Mouse (Mus musculus) gonadal fat pad, adult 2 months (tissue): ENCODE data around the gene Lrch4. TPM values are rescaled to one million over a fixed set of nuclear protein-coding genes. Genes with fewer than 3 reads are reported as not detected.
"Not testable (repeated sequence)": the region's sequence is repeated elsewhere in the genome, so short reads cannot be mapped to it uniquely, and the experiment has no call there.

ENCODE experiments used
- DNase-seq: peaks from one replicate; pipeline ENCODE4 v3.0.0-alpha.2; 2012; ENCODE audit warnings: low read depth
- polyA plus RNA-seq: library from polyadenylated mRNA; depleted of rRNA; stranded (reverse); fragments of >200 nt; gene quantifications from 2 replicates; pipeline ENCODE4 v1.2.3, GENCODE M21; 2012

The Lrch4 gene
- polyA plus RNA-seq, 1 experiment = 39.7 TPM

DNA sequence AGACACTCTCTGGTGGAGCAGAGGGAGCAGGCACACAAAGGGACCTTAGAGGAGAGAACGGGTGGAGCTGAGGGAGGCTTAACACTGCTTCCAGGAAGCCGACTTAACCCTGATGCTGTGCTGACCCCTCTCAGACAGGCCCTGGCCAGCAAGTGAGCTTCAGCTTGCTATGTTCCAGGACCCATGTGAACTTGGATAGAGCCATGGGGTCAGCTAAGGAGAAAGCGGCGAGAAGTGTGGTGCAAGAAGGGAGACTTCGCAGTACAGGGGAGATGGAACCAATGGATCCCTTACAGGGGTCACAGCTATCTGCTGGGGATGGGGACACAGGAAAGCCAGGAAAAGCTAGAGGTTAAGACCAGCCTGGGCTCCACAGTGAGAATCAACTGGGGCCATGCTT is 15.8 kb upstream of the Lrch4 start:
- no peak for DNase-seq

DNA sequence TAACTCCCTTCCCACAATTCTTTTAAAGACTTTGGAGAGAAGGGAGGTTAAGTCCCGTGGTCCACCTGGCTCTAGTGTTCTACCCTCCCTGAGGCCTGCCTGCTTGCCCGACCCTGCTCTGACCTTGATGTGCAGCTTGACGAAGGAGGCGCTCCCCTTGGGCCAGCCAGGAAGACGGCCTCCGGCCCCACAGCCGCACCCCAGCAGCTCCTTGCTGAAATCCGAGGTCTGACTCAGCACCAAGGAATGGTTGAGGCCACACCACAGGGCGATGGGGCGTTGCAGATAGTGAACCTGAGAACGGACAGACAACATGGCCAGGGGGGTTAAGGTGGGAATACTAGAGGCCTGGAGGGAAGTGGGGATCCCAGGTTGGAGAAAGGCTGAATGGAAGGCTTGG is 15.4 kb upstream of the Lrch4 start, which contains the start of gene Pcolce:
Gene Pcolce, minus strand, starts transcription at position 235 of the 400 bp plus-strand sequence.
- DNase-seq = no peak

DNA sequence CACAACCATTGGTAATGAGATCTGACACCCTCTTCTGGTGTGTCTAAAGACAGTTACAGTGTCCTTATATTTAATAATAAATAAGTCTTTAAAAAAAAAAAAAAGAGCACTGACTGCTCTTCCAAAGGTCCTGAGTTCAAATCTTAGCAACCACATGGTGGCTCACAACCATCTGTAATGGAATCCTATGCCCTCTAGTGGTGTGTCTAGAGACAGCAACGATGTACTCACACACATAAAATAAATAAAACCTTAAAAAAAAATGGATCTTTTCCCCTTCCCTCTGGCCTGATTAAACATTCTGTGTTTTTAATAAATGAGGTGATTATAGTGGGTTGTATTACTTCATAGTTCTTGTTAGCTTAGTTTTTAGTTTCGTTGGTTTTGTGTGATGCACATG is 14.0 kb upstream of the Lrch4 start:
- DNase-seq = not testable (repeated sequence)

DNA sequence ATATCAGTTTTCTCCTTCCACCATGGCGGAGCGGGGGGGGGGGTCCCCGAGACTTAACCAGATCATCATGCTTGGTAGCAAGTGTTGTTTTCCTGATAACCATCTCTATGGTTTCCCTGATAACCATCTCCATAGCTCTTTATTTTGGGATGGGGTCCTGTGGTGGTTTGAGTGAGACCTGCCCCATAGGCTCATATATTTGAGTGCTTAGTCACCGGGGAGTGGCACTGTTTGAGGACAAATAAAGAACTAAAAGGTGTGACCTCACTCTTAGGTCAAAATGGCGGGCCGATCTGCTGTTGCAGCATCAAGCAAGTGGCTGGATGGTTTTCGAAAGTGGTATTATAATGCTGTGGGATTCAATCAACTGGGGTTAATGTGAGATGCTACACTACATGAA is 13.6 kb upstream of the Lrch4 start:
- no peak for DNase-seq

DNA sequence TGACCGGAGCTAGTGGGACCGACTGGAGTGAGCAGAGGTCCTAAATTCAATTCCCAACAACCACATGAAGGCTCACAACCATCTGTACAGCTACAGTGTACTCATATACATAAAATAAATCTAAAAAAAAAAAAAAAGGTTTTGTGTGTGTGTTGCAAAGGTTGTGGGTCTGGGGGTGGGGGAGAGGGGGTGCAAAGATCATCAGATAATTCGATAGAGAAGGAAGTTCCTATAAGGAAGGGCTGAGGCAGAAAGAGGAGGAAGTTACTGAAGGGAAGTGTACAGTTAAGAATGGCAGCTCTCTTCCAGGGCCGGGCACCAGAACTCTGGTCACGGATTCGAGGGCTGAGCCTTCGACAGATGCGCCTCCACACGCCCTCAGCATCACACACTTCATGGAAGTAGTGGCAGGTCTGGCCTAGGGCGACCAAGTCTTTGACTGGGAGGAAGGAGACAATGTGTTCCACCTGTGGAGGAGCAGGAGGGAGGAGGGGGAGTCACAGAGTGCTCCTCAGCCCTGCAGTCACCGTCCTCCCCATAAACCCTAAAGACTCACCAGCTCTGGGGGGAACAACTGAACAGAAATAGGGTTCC is 4.9 kb upstream of the Lrch4 start:
- DNase-seq = no peak

DNA sequence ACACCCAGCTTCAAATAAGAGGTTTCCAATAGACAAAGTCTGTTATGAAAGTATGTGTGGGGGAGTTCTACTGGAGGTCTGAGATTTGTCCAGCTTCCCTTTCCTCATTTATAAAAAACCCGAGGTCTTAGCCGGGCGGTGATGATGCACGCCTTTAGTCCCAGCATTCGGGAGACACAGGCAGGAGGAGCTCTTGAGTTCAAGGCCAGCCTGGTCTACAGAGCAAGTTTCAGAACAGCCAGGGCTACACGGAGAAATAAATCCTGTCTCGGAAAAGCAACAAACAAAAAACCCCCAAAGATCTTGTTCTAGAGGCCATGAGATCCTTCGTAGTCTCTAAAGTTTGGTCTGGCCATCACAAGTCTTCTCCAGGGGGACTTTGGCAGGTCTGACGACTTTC is 930 bp upstream of the Lrch4 start:
- no peak for DNase-seq

DNA sequence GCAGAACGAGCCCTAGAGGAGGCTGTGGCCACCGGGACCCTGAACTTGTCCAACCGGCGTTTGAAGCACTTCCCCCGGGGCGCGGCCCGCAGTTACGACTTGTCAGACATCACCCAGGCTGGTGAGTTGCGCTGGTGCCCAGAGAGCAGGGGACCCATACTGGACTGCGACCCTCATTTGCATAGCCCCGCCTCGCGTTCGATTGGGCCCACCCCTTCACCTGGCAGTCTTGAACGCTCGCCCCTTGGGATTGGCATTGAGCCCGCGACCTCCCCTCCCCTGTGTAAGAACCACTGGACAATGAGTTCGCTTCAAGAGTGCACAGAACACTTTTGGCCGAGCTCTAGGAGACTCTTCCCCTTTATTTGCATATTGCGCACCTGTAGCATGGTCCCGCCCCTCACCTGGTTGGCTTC is 393 bp downstream of the Lrch4 start:
- no peak for DNase-seq

DNA sequence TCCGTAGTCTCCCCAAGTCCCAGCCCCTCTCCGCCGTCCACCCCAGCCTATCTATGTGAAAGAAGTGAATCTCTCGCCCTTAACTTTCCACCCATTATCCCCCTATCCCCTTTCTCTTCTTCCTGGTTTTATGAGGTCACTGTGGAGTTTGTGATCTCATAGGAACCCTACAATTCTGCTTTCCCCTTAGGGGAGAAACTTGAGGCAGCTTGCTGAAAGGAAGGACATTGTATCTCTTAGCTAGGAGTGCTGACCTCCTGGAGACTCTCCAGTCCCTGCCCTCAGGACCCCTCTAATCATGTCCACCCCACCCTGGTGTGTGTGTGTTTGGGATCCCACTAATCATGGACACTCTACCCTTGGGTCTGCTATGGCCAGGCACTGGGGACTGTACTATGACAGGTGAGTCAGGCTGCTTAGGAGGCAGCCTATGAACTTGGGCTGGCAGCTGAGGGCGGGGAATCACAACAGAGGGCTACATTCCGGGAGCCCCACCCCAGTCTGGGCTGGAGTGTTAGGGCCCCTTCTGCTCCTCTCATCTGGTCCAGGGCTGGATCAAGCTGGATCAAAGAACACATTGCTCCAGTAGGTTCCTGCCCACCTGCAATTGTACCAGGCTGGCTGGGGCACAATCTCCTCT is 1.1 kb downstream of the Lrch4 start:
- no peak for DNase-seq

DNA sequence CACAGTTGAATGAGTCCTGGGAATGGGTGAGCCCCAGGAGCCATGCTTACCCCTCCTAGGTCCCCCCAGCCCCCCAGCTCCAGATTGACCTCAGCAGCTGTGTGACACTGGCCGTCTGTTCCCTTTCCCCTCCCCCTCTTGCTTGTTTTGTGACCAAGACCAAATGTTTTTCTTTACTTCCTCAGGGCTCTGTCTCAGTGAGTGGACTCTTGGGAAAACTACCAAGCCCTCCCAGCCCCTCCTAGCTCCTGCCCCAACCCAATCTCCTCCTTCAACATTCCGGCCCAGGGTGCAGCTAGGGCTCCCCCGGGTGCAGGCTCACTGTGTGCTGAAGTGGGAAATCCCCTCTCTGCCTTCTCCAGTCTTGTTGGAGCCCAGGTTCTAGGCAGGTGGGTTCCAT is 1.7 kb downstream of the Lrch4 start:
- no peak for DNase-seq

DNA sequence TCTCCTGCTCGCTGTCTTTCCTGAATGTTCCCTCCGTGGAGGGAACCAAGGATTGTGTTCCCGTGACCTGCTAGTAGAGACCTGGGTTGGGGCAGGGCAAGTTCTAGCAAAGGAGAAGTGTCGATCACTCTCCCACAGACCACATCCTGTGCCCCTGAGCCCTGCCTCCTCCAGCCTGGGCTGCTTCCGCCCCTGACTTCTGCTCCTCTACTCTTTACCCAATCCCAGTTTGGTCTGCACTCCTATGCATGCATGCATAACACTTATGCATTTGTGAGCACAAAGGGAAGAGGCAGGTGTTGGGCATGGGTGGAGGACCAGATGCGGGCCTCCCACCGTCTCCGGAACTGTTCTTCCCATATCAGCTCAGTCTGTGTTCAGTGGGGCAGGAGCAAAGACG is 2.2 kb downstream of the Lrch4 start:
- DNase-seq = no peak

DNA sequence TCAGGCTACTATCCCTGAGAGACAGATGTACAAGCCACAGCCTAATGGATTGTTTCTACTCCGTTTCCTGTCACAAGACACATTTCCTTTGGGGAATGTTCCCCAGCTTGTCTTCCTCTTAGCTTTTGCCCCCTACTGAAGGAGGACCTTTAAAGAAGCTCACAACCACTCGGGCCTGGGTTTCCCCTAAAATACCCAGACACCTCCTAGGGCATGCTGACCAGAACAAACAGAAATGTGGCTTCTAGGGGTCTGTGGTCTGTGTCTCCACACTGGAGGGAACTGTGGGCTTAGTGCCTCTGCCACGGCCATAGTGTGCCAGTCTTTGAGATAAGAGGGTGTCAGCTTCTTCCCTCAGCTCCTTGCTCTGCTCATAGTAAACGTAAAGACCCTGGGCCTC is 2.7 kb downstream of the Lrch4 start:
- no peak for DNase-seq

DNA sequence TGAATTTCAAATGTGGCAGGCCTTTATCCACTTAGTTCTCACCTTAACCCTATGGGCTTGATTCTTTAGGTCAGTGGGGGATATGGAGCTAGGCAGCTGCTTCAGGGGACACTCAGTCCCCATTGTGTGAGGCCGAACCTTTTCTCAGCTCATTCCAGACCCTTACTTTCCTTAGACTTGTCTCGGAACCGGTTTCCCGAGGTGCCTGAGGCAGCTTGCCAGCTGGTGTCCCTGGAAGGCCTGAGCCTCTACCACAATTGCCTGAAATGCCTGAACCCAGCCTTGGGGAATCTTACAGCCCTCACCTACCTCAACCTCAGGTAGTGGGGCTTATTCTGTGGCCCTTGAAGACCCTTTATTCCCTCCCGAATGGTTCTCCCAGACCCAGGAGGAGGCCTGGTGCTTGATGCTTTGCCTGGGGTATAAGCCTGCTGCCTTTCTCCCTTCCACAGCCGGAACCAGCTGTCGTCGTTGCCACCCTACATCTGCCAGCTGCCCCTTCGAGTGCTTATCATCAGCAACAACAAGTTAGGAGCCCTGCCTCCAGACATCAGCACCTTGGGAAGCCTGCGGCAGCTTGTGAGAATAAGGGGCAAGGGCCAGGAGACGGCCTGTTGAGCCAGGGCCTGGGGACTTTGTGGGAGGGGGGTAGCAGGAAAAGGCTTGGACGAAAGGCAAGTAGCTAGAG is 4.6 kb downstream of the Lrch4 start:
- DNase-seq = no peak

DNA sequence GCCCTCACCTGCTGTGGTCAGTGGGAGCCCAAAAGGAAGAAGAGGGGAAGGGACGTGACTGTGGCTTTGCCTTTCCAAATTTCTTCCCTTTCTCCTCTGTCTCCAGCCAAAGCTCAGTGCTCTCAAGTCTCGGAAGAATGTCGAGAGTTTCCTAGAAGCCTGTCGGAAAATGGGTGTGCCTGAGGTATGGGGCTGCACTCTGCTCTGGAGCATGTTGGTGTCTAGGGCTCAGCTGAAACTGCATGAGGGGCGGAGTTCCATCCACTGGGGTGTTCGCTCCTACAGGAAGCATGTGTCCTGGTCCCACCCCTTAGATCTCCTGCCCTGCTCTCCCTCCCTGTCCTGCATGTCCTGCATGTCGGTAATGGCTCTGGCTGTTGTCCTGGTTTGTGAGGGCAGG is 10.6 kb downstream of the Lrch4 start:
- no peak for DNase-seq

DNA sequence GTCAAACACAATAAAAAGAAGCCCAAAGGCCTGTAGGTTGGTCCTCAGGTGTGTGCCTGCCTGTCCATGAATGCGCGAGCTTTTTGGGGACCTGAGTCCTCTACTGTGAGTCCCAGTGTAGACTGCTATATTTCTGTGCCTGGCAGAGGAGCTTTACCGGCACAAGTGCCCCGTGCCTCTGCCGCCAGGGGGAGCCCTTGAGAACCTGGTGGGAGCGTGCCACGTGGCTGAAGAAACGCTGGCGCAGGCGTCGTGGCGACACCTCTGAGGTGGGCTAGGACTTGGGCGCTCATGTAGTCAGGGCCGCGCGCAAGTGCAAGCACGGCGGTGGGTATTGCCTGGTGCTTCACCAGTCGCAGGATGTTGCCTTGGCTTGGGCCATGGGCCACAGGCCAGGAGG is 12.1 kb downstream of the Lrch4 start, which contains the start of gene Sap25:
Gene Sap25, plus strand, starts transcription at position 281 of the 400 bp plus-strand sequence.
- DNase-seq = no peak

DNA sequence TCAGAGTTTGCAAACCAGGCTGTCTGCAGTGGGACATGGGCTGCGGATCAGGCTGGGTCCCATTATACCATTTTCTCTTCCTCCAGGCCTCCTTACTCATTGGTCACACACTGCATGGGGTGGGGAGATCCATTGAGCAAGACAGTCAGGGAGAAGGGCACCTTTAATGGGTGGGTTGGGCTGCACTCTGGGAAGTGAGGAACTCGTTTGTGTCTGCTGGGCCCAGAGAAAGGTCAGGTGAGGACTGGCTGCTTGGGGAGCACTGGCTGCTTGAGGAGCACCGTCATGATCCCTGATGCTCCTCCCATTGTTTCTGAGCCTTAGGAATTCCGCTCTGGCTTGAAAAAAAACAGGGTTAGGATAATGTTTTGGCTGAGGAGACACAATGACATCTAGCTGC is 14.0 kb downstream of the Lrch4 start:
- DNase-seq = no peak

DNA sequence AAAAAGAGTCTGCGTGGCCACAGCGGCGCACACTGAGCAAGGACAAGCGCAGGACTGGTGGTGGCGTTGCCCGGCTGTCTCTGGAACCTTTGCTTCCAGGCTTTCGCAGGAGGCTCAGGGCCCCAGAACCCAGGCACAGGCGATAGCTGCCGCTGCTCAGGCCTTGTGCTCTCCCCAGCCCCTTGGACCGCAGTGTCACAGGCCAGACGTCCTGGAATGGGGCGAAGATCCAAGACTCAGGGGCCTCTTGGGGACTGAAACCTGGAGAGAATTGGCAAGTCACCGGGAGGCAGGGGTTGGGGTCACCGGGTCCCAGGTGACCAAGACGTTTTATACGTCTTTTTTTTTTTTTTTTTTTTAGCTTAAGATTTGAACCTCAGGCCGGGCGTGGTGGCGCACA is 15.6 kb downstream of the Lrch4 start:
- no peak for DNase-seq

DNA sequence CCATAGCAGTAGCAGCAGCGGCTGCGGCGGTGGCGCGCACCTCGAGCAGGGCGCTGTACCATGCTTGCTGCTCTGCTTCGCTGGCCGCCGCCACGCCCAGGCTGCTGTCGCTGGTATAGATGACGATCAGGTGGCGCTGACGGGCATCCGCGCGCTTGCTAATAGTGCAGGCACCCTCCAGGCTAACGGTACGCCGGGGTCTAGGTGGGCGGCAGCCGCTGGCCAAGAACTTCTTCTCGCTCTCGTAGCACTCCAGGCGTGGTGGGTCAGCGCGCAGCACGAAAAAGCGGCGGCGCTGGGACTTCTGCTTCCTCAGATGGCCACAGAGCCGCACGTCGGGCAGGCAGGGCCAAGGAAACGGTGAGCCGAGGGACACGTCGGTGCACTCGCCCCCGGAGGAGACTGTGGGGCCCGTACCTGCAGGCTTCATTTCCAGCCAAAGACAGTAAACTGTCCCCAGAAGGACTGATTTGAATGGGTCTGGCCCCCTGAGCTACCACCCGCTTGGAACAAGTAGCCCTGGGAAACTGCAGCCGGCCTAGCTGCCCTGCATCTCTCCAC is 16.2 kb downstream of the Lrch4 start:
- no peak for DNase-seq

DNA sequence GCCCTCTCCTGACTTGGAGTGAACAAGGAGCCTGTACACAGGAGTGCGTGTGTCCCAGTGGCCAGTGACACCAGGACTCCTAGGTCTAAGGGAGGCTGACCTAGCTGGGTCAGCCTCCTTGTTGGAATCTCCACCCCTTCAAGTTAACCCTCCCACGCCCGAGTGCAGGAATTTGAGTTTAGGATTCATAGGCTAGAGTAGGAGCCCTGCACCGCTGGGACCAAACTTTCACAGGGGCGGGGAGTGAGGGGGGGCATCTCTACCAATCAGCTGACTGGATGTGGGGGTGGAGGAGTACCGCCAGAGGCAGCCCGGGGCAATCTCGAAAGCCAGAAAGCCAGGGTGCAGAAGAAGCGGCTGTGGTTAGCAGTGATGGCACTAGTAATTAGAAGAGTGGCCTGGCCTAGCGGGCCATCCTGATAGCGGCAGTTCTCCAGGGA is 16.8 kb downstream of the Lrch4 start, which contains the start of gene Irs3:
Gene Irs3, minus strand, starts transcription at position 63 of the 440 bp plus-strand sequence.
- DNase-seq = no peak

DNA sequence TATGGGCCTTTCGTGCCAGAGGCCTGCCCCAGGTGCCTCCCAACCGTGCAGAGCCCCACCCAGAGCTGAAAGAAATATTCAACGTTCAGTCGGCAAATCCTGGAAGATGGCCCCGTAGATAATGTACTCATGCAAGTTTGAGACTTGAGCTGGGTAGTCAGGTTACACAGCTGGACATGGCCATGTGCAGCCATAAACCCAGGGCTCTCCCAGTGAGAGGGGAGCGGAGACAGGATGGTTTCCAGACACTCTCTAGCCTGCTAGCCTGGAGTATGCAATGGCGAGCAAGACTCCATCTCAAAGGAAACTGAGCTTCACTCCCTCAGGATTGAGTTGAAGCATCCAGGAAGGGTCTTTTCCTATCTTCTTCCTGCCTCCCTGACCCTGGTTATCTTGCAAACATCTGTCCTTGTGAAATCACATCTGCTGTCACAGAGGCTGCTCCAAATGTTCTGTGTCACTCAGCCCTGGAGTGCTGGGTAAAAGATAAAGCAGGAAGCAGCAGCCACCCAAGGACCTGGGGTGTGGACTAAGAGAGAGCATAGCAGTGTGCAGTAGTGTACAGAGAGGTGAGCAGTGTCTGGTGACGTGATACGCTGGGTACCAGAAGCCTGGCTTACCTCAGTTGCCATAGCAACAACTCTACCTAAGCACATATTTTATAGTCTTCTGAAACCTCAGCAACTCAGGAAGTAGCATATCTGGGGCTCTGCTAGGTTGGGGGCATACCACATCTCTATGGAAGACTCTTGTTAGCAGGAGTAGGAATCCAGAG is 19.1 kb downstream of the Lrch4 start:
- no peak for DNase-seq

DNA sequence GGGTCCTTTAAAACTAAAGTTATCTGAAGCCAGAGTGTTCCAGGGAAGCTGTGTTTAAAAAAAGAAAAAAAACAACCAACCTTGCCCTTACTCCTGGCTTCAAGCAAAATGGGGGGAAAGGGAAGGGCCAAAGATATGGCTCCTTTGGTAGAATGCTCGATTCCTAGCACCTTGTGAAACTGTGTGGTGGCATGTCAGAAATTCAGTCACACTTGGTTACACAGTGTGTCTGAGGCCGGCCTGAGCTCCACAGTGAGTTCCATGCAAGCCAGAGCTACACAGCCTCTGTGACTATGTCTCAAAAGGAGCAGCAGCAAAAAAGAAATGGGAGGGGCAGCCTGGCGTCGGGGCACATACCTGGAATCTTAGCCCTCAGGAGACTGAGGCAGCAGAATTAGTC is 20.3 kb downstream of the Lrch4 start:
- DNase-seq = no peak

DNA sequence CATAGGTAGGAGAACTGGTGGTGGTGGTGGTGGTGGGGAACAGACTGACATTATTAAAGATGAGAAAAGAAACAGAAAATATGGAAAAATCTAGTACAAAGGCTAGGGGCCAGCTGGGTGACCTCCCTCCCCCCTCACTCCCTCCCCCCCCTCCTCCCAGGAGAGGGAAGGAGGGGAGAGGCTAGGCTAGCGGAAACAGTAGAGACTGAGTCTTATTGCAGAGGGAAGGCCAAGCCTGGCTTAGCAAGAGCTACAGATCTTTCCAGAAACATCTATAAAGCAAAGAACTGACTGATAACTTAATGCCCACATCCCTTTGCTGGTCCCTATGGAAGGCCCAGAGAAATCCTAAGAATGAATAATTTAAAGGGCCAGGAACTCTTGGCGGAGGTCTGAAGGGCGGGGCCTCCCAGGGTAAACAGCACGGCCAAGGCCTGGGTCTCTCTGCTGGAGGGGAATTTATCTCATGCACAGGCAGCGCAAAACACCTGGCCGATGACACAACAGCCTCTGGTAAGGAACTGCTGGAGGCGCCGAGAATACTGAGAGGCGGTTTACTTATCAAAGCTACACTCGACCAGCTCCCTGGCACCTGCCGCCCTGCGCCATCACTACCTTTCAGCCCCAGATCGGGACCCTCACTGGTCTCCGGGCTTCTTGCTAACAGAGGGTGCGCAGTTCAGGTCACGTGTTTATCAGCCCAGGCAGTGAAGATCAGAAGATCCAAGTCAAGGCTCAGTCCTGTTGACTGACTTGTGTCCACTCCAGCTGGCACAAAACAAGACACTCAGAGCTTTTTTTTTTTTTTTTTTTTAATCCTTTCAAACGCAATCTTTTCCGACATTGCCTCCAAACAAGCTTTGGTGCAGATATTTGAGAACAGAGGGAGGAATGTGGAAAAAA is 21.0 kb downstream of the Lrch4 start:
- DNase-seq = no peak
